Mouse (Mus musculus) cerebellum, adult 11-12 months (tissue): ENCODE data around the gene Pik3c2b.

Source experiments
- DNase-seq: peaks from one replicate; pipeline ENCODE4 v3.0.0; 2022

Pik3c2b gene

GRCm38 (mm10) chr1:133074541-133074940 lies 29.1 kb downstream of the Pik3c2b start:
- DNase-seq: no peak

GRCm38 (mm10) chr1:133075651-133076400 lies 30.4 kb downstream of the Pik3c2b start:
- no peak for DNase-seq

- no peak for DNase-seq
These were observed 31.4 kb downstream of the Pik3c2b start for GRCm38 (mm10) chr1:133076681-133077514.

GRCm38 (mm10) chr1:133077606-133078337 lies 32.3 kb downstream of the Pik3c2b start:
- DNase-seq: no peak

GRCm38 (mm10) chr1:133078338-133078727 lies 32.9 kb downstream of the Pik3c2b start:
- no peak for DNase-seq

GRCm38 (mm10) chr1:133079509-133079908 lies 34.0 kb downstream of the Pik3c2b start:
- DNase-seq: no peak

- DNase-seq: no peak
These were observed 34.7 kb downstream of the Pik3c2b start for GRCm38 (mm10) chr1:133080079-133080561.

- no peak for DNase-seq
These were observed 35.2 kb downstream of the Pik3c2b start for GRCm38 (mm10) chr1:133080717-133081116.

GRCm38 (mm10) chr1:133083003-133083546 lies 37.6 kb downstream of the Pik3c2b start:
- no peak for DNase-seq

GRCm38 (mm10) chr1:133083942-133084625 lies 38.6 kb downstream of the Pik3c2b start:
- DNase-seq: no peak

GRCm38 (mm10) chr1:133084708-133085416 lies 39.4 kb downstream of the Pik3c2b start:
- DNase-seq: no peak

- DNase-seq: no peak
These were observed 39.9 kb downstream of the Pik3c2b start for GRCm38 (mm10) chr1:133085417-133085742.

- DNase-seq: no peak
These were observed 41.3 kb downstream of the Pik3c2b start for GRCm38 (mm10) chr1:133086804-133087203.

GRCm38 (mm10) chr1:133087206-133087905 lies 41.9 kb downstream of the Pik3c2b start:
- peak; percentile 35 for DNase-seq

- DNase-seq: no peak
These were observed 42.7 kb downstream of the Pik3c2b start for GRCm38 (mm10) chr1:133088196-133088595.

- no peak for DNase-seq
These were observed 43.9 kb downstream of the Pik3c2b start for GRCm38 (mm10) chr1:133089415-133089814.

- DNase-seq: no peak
These were observed 45.2 kb downstream of the Pik3c2b start for GRCm38 (mm10) chr1:133090641-133091040.

GRCm38 (mm10) chr1:133091483-133091882 lies 46.0 kb downstream of the Pik3c2b start:
- DNase-seq: no peak

GRCm38 (mm10) chr1:133093719-133094118 lies 48.3 kb downstream of the Pik3c2b start:
- DNase-seq: no peak

- peak; percentile 59 for DNase-seq
These were observed 55.7 kb downstream of the Pik3c2b start for GRCm38 (mm10) chr1:133100980-133101798.
